Mouse (Mus musculus): ENCODE results near the gene Zfp804b.
"Not testable (repeated sequence)": the region's sequence is repeated elsewhere in the genome, so short reads cannot be mapped to it uniquely, and the experiment has no call there.

Gene Zfp804b

DNA sequence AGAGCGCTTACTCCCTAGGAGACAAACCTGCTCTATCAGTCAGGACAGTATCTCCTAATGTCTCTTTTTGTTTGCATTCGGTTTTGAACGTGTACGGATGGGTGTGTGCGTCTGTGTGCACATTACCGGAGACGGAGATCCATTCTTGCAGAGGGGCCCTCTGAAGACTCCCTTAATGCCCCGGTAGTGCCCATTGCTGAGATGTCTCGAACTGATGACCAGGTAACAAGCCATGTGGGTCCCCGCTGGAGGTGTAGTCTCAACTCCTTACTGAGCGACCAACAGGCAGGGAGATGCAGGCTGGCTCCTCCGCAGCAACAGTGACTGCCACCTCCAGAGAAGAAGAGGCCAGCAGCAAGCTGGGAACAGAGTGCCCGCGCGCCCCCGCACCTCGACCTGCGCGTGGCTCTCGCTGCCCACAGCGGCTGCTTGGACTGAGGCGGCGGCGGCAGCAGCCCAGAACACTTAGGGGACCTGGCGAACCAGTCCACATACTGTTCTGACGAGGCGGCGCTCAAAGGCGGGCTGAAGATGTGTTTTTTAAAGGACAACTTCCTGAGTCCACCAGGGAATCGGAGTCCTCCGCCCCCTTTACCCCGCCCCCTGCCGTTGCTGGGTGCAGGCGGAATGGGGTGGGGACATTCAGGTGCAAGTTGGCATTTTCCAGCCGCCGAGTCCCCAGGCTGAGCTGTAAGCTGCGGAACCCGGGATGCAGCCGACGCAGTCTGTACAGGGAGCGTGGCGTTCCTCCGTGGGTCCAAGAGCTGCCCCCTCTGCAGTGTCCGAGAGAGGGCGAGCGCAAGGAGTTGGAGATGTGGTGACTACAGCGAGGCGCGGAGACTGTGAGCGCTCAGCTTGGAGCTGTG is at the start of gene Zfp804b:
Zfp804b (minus strand) TSS at position 612 of the 866 bp plus-strand sequence.
- no peak for DNase-seq (ENCODE audit: low spot score)

DNA sequence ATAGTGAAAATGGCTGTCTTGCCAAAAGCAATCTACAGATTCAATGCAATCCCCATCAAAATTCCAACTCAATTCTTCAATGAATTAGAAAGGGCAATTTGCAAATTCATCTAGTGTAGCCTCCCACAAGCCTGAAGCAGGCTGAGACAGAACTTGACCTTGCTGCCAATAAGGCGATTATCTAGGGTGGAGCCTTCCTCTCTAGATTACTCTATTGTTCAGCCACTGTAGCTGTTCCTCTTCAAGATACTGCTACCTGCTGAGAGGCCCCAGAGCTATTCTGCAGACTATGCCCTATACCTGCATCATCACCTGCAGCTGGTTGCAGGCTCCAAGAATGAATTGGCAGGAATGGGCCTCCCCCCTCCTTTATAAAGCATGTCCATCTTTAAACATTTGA is 20.1 kb upstream of the Zfp804b start:
- DNase-seq (ENCODE audit: low spot score) = not testable (repeated sequence)

DNA sequence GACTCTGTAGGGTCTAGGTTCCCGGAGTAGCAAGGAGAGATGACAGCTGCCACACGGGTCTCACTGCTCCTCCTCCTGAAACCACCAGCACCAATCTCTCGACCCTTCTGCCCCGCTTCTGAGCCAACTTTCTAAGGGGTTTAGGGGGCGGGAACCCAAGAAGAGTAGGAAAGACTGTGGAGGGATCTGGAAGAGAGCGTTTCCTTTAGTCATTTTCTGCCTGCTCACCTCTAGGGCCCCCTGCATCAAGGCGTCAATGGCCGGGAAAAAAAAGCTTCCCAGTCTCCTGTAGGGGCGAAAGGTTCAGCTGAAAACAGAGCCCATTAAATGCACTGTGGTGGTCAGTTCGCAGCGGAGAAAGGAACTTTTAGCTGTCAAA is 444 bp upstream of the Zfp804b start:
- DNase-seq (ENCODE audit: low spot score) = no peak

DNA sequence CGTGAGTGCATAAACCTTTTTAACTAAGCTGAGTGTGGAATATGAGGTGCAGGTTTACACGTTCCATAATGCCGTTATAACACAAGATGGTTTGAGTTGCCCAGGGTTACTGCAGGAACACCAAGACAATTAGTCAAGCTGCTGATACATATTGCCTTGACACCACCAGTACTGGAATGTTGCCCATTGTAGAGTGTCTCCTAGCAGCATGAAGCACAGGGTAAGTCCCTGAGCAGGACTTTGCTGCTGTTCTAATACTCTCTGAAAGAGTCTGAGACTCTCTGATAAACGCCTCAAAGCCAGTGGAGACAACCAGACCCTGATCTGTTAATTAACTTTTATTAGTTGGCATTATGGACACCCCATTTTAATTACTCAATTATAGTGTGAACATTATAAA is 19.0 kb downstream of the Zfp804b start:
- no peak for DNase-seq (ENCODE audit: low spot score)

DNA sequence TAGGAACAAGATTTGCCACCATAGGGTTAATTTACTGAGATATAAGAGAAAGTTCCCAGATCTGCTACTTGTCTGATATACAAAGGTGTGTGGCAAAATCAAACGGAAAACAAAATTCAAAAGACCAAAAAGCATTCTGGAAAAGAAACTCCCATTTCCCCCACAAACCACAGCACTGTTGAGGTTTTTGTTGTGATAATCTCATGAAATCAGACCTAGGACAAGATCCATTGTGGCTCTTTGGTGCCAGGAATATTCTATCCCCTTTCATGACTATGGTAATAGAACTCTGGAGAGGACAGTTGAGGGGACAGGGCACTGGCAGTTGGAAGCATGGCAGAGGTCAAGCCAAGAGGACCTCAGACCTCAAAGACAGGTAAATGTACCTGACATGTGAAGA is 40.7 kb downstream of the Zfp804b start, which contains the start of gene Tex47:
Tex47 (plus strand) TSS at position 301 of the 400 bp plus-strand sequence.
- no peak for DNase-seq (ENCODE audit: low spot score)

DNA sequence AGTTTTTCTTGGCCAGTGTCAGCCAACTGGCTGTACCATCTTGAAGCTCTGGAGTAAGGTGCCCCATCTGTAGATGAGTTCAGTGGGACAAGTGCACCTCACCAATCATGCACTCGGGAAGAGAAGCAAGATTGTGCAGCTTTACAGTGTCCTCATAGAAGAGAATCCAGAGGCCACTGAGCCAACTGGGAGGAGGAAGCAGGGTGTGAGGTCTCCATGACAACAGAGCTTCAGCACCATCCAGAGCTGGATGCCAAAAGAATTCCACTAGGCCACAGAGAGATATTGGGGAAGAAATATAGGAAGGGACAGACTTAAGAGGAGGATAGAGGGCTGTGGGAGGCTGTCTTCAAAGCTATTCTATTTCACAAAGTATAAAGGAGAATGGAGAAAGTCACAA is 41.6 kb downstream of the Zfp804b start:
- no peak for DNase-seq (ENCODE audit: low spot score)

DNA sequence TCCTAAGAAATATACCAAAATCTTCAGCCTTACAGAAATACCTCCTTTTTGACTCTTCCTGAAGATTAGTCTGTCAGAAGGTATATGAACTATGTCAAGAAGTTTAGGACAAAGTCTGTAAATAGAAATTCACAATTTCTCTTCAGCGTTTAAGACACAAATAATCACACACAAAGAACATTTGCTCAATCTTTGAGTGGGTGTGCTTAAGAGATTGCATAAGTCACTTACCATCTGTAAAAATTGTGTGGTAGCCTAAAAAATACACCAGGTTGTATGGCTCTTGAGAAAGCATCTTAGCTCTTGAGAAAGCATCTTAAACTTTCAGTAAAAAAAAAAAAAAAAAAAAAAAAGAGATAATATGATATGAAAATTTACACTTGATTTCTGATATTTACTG is 60.2 kb downstream of the Zfp804b start:
- no peak for DNase-seq (ENCODE audit: low spot score)

DNA sequence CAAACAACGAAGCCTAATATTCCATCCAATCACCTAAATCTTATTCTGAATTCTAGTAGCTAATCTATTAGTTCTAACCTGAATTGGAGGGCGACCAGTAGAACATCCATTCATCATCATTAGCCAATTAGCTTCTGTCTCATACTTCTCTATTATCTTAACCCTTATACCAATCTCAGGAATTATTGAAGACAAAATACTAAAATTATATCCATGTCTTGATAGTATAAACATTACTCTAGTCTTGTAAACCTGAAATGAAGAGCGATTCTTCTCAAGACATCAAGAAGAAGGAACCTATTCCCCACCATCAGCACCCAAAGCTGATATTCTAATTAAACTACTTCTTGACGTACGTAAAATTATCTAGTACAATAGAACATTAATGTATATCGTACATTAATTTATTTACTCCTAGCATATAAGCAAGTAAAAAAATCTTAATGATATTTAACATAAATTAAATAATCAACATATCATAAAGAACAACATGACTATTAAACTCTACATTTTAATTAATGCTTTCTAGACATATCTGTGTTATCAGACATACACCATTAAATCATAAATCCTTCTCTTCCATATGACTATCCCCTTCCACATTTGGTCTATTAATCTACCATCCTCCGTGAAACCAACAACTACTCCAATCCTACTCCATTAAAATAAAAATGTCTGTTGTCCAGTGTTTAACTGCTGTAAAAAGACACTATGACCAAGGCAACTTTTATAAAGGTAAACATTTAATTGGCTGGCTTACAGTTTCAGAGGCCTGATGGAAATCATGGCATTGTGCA is 67.7 kb downstream of the Zfp804b start:
- no peak for DNase-seq (ENCODE audit: low spot score)

DNA sequence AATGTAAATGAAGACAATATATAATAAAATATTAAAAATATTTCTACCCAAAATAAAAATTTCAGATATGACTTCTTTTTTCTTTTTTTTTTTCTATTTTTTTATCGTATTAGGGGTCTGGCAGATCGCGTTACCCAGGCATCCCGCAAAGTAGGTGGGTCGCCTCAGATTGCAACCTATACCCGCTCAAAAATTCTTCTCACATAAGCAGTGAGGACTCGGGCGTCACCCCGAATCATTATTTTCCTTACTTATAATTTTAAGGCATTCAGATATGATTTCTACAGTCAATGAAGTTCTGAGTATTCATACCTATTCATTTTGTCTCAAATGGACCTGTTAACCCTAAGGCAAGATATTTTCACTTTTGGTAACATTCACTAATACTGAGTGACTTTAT is 167.0 kb downstream of the Zfp804b start:
- DNase-seq (ENCODE audit: low spot score) = no peak

DNA sequence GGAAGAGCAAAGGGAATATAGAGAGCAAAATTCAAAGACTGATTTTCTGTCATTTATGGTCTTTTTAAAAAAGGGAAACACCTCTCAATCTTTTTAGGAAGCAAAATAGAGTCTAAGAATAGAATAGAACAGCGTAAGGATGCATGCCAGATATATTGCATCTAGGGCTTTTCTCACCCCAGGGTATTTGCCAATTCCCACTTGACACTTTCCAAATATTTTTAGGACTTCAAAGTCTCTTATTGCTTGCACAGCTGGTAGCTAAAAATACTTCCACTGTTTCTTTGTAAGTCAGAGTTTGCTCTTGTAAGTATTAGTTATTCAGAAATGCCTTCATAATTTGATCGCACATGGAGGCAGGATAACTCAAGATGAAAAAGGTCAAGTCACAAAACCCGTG is 204.9 kb downstream of the Zfp804b start:
- peak; percentile 7 for DNase-seq (ENCODE audit: low spot score)

DNA sequence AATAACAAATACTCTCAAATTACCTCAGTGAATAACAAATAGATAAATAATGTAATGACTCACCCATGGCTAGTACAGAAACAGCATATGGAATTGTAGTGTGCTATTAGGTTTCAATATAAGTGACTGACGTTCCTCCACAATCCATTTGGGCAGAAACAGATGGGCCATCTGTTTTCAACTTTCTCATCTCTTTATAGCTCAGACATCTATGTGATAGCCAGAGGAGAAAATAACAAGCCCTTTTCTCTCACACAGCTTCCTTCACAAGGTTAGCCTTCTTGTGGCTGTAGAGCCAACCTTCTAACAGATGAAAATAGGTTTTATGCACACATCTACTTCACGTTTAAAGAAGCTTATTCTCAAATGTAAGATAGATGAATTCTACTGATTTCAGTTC is 242.2 kb downstream of the Zfp804b start:
- DNase-seq (ENCODE audit: low spot score) = peak; percentile 4

DNA sequence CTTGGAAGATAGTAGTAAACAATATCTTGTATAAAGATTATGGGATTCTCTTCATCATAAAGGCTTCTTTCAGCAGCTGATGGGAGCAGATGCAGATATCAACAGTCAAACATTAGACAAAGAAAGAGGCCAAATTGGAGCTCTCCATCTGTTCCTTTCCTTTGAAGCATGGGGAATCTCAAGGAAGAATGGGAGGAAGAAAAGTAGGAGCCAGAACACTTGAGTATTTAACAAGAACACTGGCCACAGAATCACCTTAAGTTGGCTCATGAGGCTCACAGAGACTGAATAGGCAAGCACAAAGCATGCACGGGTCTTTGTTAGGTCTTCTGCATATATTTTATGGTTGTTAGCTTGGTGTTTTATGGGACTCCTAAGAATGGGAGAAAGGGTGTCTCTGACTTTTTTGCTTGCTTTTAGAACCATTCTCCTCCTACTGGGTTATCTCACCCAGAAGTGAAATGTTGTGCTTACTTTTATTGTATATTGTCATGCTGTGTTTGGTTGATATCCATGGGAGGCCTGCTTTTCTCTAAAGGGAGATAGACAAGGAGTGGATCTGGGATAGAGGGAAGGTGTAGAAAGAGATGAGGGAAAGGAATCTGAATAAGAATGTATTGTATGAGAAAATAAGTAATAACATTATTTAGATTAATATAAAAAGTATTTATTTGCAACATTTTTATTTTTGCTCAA is 270.5 kb downstream of the Zfp804b start:
- DNase-seq (ENCODE audit: low spot score) = no peak

DNA sequence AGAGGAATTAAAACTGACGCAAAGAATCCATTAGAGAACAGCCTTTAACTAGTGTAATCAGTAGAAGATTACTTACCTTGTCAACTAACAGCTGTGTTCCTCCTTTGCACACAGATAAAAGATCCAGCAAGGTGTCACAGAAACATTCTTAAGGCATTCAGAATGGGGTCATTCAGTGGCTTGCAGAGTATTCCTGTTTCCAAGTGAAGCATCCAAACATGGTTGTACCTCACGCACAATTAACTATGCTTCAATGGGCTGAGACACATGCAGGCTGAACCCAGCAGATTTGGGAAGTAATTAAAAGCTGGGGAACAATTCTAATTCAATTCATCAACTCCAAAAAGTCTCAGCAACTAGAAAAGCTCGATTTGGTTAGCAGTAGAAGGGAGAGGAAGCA is 337.1 kb downstream of the Zfp804b start:
- DNase-seq (ENCODE audit: low spot score) = no peak

DNA sequence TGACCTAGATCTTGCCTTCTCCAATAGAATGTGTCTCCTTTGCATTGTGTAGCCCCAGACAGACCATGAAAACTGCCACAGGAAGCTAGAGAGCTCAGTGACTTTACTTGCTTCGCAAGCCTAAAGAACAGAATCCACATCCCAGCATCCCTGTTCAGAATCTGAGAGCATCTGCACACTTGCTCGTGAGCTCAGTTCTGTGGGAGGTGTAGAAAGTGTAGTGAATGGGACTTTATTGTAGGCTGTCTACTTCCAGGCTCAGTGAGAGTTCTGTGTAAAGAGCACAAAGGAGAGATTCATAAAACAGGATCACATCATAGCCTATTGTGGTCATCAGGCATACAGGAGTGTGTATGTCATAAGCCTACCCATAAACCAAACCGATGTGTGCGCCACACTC is 360.6 kb downstream of the Zfp804b start:
- DNase-seq (ENCODE audit: low spot score) = no peak

DNA sequence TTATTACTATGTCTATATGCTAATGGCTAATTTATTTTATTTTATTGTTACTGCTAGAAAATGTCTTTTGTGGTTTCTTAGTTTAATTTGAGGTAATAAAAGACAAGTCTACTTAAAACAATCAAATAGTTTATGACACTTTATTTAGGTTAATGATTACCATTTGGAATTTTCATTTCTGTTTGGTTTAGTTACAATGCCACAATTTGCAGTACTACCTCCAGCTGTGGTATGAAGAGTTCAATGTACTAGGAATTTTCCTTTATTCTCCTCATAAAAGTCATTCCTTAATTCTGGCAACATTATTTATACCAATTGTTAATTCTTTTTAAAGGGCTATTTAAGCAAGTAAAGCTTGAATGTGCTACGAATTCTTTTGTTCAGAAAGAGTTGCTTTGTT is 409.7 kb downstream of the Zfp804b start:
- no peak for DNase-seq (ENCODE audit: low spot score)

DNA sequence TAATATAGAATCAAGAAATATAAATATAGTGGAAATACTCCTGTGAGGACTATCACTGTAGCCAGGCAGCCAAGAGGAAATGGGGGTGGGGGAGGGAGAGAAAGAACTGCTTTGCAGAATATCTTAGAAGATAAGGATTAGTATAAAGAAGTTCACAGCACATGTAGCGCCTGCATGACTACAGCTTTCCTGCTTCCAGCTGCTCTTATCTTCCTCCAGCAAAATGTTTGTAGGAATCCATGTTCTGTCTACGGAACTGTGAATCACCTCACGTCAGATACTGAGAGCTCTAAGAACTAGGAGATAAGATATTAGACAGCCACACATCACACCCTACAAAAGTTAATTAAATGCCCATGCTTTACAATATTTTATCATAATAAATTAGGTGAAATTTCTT is 433.3 kb downstream of the Zfp804b start:
- no peak for DNase-seq (ENCODE audit: low spot score)

DNA sequence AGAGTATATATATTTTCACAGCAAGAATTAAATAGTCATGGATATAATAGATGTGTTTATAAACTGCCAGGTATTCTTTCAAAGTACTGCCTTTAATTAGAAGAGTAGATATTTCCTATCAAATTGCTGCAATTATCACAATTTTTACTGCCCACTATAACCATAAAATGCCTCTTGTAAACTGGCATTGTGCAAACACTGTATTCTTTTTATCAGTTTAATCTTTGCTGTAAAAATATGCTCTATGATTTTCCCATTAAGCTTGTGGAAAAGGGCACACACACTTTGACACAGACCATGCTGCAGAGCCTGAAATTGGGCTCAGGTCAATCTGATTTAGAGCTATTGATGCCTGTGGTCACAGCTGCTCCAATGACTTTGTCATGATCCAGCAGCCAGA is 463.2 kb downstream of the Zfp804b start:
- DNase-seq (ENCODE audit: low spot score) = no peak

DNA sequence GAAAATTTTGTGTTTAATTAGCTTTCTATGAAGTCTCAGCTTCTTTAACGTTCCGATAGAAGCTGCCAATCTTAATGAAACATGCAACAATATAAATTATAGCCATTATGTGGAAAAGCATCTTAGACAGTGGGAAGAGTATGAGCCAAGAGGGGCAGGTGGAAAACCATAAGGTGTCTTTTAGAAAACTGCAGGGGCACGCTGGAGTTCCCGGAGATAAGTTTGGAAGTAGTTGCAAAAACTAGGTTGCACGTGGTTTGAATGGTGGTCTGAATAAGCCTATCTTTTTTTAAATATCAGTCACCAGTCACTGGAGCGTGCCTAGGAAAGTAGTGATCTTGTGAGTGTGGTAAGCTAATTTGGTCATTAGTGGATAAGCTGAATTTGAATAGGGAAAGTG is 473.0 kb downstream of the Zfp804b start:
- no peak for DNase-seq (ENCODE audit: low spot score)

DNA sequence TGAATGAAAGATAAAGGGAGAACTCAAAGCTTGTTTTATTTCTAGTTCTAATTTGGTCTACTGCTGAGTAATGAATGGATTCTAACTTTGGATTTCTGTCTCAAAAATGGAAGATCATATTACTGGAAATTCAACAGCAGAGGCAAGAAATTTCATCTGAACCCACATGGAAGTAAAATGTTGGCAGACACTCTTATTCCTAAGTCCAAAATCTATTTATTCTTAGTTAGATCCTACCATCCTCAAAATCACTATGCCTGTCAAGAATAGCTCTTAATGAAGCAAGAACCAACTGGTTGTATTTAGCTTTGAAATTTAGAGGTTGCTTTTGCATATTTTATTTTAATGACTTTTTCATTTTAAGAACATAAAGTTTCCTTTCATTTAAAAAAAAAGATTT is 473.6 kb downstream of the Zfp804b start:
- peak; percentile 2 for DNase-seq (ENCODE audit: low spot score)

DNA sequence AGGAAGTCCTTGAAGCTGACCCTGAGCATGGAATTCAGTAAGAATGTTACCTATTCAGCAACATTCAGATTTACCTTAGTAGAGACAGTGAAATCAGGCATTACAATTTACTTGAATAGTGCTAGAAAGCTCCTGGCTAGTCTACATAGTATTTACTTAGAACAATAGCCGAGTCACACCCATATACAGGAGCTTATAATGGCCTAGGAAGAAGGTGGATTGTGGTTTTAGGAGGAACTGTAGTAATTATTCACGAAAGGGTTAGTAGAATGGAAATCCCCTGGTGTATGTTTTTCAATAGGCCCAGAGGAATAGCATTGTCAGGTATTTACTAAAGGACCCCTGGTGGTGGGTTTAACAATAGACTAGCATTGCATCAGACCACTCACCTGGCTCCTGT is 549.2 kb downstream of the Zfp804b start:
- no peak for DNase-seq (ENCODE audit: low spot score)

DNA sequence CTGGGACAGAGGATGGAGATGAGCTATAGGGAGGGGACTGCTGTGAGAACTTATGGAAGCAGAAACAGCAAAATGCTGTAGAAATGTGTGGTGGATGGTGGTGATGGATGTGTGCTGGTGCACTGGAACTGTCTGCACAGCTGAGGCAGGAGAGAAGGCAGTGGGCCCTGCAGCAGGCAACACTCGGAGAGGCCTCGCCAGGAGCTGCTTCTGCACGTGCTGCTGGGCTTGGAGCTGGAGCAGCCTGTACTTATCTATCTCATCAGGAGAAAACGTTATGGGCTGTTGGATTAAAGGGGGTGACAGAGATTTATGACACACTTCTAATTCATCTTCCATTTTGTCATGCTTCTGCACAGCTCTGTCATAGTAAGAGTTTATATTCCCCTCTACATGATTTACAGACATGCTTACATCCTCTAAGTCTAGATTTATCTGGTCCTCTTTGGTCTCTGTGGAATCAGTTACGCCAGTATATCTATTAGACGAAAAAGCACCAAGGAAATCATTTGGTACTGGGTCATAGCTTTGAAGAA is 575.1 kb downstream of the Zfp804b start:
- no peak for DNase-seq (ENCODE audit: low spot score)
